Mouse (Mus musculus) left cerebral cortex, postnatal 36 days (tissue): Measurements from ENCODE around the gene Ptpn3. TPM values are rescaled to one million over a fixed set of nuclear protein-coding genes. Genes with fewer than 3 reads are reported as not detected.
A peak's percentile ranks its signal among the peaks of the same experiment; 100 is the strongest.

ENCODE experiments used
- DNase-seq, 2 experiments: peaks; one replicate each; pipeline ENCODE4 v3.0.0; 2021 to 2022; ENCODE audit warnings: low spot score in 2 of 2, mixed read lengths in 1 of 2
- intact Hi-C: fragments of 180-260 bp; cut with DNase I; formaldehyde crosslinking; loops from one replicate; pipeline ENCODE4 v1.15.1; 2025
- total RNA-seq, 2 experiments: library from RNA; stranded (reverse); gene quantifications; 2 replicates each; pipeline ENCODE4 v1.2.3; 2021

The Ptpn3 gene
- total RNA-seq, 2 experiments from 2014 or later = 61.6 to 63.8 TPM

DNA sequence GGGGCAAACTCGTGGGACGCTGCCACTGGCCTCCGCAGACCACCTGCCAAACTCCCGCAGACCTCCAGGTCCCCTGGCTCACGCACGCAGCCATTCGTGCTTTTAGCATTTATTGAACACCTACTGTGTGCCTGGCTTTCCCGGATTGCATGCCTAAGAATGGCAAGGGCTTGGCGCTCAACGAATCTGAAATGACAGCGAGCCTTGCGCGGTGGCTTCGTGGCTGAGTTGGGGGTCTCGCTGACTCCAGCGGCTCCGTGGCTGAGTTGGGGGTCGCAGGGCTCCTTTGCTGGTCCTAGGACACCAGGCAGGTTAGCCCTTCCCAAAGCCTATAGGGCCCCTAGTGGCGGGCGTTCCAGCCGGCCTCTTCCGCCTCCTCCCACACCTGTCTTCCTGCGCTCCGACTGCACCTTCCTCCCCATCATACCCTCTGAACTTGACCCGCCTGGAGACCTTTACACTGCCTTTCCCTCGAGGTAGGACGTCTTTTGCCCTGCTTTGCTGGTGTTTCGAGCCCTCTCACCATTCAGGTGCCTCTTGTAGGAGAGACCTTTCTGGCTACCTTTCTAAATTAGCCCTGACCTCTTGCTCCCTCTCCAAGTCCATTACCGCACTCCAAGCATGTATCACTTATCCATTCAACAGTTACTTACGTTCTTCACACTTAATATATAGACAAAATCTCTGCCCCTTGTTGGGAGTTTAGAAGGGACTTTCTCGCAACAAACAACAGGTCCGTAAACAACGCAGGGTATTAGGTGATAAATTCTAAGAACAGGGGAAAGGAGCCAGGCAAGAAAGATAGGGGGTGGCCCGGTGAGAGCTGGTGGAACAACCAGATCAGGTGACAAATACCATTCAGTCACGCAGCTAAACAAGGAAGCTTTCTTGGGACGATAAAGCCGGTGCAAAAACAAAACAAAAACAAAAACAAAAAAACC is 898 bp downstream of the Ptpn3 start:
- no peak for DNase-seq
- intact Hi-C loops = no loop called here

DNA sequence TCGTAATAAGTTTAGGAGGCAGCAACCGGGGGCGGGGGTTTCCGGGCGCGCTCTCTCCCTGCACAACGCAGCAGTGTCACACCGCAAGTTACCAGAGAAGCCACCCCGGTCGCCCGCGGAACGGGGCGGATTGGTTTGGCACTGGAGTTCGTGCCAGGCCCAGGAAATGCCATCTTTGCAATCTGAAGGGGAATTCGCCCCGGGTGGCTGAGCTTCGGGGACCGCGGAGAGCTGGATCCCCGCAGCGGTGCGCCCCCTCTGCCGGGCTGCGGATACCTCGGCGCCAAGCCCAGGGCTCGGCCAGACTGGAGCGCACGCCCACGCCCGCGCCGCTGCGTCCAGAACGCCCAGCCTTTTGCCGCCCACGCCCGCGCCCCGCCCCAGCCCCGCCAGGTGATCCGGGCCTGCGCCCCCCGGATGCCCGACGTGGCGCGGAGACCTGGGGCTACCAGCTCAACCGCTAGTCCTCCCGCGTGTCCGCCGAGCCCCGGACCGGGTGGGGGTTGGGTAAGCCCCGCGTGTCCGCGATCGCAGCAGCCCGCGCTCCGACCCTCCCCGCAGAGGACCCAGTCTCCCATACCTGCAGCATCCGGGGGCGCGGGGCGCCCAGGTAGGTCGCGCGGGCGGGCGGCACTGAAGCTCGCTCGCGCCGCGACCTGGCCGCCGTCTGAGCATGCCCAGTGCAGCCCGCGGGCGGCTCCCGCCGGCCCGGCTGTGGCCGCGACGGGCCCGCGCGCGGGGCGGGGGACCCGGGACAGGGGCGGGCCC is 1.8 kb downstream of the Ptpn3 start:
- DNase-seq = peak; percentile 64 to 77
- intact Hi-C loops = no loop called here

DNA sequence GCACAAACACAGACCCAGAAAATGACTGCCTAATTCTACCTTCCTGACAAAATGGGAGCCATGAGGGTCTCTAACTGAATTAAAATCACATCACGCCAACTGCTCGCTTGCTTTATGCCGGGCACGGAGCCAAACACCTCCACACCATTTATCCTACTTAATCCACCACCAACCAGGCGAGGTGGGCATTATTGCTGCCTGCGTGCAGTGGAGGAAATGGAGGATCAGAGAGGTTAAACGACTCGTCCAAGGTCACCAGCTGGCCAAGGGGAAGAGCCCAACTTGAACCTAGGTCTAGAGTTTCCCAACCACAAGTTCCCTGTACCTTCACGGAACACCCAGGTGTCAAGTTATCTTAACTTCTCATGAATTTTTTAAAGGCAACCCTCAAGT is 2.3 kb downstream of the Ptpn3 start:
- DNase-seq = no peak
- intact Hi-C loops = no loop called here

DNA sequence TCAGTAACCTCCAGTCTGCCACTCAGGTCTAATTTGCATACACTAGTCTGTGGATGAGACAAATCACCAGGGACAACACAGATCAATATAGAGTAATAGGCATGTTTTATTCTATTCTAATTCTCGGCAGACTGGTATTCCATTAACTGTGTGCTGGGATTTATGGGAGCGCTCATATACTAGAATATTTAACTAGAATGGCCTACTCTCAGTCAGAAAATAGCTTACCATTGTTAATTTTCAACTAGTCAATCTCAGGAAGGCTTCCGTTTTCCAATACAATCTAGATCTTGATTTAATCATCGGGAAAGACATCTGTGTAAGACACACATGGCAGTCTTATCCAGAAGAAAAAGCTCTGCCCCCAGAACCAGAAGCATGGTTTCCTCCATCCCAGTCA is 3.5 kb downstream of the Ptpn3 start:
- no peak for DNase-seq
- intact Hi-C loops = no loop called here

DNA sequence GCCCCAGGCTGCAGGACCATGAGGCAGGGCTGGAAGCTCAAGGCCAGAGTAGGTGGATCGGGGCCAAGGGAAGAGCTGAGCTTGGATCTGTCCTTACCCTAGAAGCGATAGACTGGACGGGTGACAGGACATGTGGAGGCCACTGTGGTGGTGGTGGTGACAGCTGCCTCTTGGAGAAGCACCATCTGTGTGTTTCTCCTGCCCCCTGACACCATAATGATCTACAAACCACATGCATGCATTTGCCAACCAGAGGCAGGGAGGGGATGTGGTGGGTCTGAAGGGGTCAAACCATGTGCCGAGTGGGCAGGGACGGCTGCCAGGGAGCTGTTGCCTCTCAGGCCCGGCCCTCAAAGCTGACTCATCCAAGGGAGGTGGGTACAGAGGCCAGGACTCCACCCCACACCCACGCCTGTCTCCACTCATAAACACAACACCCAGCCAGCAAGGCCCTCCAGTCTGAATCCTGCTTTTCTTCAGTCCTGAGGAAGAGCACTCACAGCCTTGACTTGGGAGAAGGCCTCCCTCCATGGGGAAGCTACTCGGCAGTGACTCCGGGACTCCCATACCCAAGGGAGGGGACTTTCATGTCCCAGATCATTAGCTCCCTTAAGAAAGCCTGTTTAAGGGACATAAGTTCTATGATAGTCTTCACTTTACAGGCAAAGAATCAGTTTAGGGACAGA is 6.5 kb downstream of the Ptpn3 start:
- intact Hi-C loops = no loop called here
- DNase-seq = no peak

DNA sequence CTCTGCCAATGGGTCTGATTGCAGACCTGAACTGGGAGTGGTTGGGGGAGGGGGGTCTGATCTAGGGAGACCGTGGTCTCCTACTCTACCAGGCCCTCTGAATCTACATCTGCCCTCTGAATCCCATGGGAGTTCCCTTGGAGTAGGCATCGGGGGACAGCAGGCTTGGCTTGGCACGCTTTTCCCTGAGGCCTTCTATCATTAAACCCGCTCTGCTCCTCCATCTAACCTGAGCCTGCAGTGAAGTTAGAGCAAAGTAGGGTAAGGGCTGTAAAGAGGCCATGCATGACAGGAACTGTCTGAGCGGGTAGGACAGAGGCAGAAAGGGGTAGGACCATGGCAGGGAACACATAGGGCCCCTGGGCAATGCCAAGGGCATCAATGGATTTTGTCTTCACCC is 9.0 kb downstream of the Ptpn3 start:
- intact Hi-C loops = no loop called here
- no peak for DNase-seq

DNA sequence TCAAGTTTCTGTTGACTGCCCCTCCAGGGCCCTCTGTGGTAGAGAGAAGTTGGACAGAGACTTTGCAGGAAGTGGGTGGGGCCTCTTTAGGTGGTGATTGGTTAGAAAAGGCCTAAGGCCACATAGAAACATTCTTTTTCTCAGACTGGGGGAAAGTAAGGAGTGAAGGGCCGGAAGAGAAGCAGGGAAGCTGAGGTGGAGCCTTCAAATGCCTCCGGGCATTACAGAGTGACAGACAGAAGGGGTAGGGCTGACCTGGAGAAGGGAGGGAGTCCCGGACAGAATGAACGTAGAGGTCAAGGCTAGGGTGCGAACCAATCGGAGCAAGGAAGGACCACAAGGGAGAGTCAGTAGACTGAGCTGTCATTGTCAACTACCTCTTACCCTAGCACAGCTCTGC is 11.6 kb downstream of the Ptpn3 start:
- intact Hi-C loops = no loop called here
- DNase-seq = no peak

DNA sequence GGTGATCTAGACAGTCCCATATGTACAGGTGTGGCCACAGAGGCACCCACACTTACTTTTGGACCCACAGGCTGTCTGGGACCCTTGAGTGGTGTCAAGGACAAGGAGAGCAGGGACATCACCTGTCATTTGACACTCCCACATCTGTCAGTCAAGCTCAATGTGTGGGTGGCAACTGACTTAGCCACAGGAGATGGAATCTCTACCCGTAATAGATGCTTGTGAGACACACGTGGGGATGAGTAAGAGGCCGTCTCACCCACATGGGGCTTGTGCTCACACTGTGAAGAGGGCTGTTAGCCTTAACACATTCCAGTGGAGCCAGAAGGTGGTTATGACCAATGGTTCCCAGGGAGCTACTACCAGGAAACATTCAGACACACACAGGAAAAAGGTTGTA is 13.8 kb downstream of the Ptpn3 start:
- intact Hi-C loops = no loop called here
- no peak for DNase-seq

DNA sequence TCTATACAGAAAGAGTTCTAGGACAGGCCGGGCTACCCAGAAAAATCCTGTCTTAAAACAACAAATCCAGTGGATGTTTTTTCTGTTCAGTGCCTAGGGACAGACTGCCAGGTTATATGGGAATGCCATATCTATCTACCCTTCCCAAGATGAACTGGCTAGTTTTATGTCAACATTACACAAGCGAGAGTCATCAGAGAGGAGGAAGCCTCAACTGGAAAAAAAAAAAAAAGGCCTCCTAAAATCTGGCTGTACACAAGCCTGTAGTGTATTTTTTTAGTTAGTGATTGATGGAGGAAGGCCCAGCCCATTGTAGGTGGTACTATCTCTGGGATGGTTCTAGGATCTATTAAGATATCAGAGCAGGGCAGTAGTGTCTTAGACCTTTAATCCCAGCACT is 16.4 kb downstream of the Ptpn3 start:
- DNase-seq = no peak
- intact Hi-C loops = no loop called here

DNA sequence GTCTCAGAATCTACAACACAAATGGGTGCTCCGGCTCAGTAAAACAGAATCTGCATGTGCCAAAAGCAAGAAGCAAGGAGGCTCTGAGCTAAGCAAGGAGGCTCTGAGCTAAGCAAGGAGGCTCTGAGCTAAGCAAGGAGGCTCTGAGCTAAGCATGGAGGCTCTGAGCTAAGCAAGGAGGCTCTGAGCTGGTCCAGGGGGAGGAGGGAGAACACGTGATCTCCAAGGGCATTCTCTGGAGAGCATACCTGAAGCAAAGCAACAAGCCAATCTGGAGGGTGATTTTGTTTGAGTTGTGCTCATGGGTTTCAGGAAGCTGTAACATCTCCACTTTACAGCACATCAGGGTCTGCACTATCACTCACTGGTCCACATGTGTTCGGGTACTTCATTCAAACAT is 18.4 kb downstream of the Ptpn3 start:
- intact Hi-C loops = no loop called here
- no peak for DNase-seq

DNA sequence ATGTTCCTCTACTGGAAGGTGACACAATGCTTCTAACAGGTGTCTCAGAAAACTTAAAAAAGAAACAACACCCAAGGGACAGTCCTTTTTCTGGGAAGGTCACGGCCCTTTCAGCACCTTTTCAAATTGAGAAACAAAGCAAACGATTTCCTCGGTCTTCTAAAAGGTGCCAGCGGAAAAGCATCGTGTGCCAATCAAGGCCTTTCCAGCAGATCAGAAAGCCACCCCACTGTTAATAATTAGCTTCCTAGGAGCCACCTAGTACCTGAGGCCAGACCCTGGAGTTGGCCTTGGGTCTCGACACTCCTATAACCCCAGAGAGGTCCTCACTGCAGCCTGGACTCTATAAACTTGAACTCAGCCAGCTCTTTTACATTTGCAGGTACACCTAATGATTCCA is 19.0 kb downstream of the Ptpn3 start:
- intact Hi-C loops = no loop called here

DNA sequence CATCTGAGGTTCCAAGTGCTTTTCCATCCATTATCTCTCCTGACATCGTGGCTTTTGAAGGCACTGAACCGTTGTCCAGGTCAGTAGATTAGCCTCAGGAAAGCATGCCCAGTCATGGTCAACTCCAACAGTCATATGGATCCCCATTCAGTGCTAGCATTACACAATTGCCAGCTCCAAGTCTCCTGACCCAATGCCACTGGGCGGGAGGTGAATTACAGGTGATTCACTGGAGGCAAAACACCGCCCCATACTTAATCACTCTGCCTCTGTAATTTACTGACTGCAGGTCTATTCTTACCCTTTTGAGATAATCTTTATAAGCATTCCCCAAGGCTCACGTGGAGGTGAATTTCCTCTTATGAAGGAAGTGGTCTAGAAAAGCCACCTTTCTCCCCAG is 19.5 kb downstream of the Ptpn3 start:
- no peak for DNase-seq
- intact Hi-C loops = no loop called here

More for the DNA sequence above, 19.0 kb downstream of the Ptpn3 start:
- DNase-seq = no peak

DNA sequence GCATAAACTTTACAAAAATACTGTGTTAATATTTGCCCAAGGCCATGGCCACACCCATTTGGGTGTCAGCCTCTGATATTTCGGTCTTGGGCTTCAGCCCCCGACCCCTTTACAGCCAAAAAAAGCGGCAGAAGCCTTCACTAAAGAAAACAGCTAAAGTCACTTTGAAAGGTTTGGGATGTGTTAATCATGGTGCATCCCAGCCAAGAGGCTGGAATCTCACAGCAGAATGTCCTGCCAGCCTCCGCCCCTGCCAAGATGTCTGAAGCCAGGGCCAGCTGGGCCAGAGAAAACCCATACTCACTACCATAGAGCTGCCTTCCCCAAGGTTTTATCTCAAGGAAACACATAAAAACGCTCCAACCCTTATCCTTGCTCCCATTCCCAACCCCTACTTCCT is 20.7 kb downstream of the Ptpn3 start:
- intact Hi-C loops = no loop called here

DNA sequence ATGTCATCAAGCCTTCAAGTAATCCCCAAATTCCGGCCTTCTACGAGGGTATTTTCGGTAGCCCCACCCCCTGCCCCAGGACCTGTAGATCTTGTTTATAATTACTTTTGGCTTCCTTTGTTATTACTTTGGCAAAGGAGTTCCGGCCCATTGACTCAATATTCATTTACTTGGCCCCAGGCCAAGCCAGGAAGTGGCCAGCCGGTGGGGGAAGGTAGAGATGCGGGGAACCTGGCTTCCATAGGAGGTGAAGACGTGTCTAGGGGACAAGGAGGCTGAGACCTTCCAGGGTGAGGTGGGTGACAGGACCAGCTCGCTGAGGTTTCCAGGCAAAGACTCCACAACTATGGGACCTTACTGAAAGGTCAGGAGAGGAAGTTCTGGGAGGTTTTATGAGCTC is 22.4 kb downstream of the Ptpn3 start:
- DNase-seq = no peak
- intact Hi-C loops = loop anchor here (5.0 kb wide), 2 partner anchors 212 to 262 kb away; no protein-coding TSS in a partner anchor

More for the DNA sequence above, 20.7 kb downstream of the Ptpn3 start:
- no peak for DNase-seq

DNA sequence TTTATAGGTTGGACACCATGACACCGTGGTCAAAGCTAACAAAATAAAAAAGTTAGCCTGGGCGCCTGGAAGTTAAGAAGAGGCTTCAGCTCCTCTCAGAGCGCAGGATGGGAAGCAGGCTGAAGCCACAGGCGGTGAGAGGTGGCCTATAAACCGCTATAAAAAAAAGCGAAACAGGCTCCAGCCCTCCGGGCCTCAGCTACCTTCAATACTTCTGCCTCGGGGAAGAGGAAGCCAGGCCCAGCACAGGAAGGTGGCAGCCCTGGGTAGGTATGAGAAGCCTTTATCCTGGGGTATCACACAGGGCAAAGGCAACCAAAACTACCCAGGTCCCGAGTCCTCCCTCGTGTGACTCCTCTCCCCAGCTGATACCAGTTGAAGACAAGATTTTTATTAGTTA is 22.8 kb downstream of the Ptpn3 start:
- intact Hi-C loops = loop anchor here (5.0 kb wide), 2 partner anchors 212 to 262 kb away; no protein-coding TSS in a partner anchor
- DNase-seq = no peak

DNA sequence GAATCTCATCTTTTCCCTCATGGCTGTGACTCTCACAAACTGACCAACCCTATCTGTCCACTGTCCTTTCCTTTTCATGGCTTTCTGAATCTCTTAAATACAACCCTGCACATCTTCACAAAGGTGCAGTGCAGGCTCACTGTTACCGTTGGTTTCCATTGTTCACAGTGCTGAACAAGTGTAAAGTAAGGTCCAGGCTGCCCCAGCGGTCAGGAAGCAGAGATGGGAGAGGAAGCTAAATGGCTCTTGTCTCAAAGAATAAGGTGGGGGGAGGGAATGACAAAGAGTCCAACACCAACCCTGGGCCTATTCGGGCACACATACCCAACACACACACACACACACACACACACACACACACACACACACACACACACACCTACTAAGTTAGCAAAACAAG is 24.0 kb downstream of the Ptpn3 start:
- intact Hi-C loops = loop anchor here (5.0 kb wide), 2 partner anchors 210 to 260 kb away; no protein-coding TSS in a partner anchor
- no peak for DNase-seq

DNA sequence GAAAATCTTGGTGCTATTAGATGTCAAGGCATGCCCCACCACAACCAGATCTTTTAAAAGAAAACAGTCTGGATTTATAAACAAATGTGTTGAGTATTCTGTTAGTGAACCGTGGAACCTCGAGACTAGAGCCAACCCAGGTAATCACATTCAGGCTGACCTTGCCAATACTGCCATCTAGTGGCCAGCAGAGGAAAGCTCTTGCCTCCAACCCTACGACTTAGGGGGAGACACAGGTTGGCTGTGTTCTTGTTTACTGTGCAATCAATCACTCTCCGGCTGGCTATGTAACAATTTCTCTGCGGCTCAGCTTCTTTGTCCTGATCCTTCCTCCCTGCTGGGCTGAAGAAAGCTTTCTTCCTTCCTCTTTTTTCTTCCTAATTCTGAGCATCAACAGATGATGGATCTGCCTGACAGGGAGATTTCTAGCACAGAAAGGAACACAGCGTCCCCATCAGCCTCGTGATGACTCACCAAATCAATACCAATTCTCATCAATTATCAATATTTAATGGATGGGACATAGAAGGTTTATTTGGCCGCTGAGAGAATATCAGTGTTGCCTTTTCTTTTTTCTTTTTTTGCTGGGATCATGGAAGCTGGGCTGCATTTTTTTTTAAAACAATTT is 26.4 kb downstream of the Ptpn3 start:
- DNase-seq = peak; percentile 42 to 48
- intact Hi-C loops = loop anchor here (5.0 kb wide), 2 partner anchors 208 to 258 kb away; no protein-coding TSS in a partner anchor

DNA sequence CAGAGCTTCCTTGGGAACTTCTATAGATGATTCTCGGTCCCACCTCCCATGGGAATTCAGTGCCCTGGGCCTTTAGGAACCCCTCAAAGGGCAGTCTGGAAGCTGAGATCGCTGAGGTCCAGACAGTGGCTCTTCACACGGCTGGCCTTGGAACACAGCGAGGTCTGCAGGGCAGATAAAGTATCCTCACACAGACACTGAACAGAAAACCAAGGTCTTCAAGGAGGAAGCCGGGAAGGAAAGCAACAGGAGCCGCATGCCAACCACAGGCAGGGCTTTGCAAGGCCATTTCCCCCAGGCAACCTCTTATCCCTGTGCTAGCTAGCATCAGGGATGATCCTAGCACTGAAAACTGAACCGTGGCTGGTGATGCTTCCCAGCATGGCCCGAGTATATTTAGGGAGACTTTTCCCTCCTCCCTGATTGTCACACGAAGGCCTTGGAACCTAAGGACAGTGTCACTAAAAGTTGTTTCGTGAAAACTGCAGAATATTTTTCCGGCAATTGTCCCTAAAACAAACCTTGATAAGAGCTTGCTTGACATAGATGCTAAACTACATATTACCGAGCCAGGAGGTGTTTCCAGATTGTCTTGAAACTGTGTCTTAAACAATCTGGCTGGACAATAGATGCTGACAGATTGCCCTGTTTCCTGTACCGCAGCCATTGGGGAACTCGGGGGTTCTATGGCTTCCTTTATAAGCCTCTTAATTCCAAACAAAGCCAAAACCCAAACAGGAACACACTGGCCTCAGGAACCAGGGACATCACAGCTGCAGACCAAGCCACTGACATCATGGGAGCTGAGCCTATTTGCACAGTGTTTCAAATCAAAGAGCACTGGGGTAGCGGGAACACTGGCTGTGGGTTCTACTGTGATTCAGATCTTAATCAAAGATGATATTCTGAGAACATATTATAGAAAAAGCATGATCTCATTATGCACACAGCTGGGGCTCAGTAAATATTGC is 27.8 kb downstream of the Ptpn3 start:
- intact Hi-C loops = no loop called here
- no peak for DNase-seq
